11 mouse cellular contexts compared by ENCODE assay signal in the genomic region with DNA sequence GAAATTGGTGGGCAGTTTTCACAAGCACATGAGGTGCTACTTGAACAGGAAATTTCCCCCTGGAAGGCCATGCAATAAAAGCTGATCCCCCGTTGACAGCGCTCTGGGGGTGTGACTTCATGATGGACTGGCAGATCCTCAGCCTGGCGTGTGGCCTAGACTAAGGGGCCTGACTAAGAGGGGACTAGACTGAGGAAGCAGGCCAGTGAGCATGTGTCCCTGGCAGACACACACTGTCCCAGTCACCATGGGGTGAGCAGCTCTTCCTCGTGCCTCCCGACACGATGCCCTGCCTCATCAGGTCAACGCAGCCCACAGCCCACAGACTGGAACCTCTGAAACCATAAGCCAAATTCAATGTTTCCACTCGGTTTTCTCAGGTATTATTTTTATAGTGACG. TPM values are rescaled to one million over a fixed set of nuclear protein-coding genes. Genes with fewer than 3 reads are reported as not detected.
A peak's percentile ranks its signal among the peaks of the same experiment; 100 is the strongest.
DNase-seq lines count a peak whose midpoint lies in the region; ATAC-seq and TF ChIP-seq lines count a peak whose summit lies in the region.
"Had no signal": no experiment of that assay in that cellular context is flagged by ENCODE, and none has a peak within 500 bp of the region (broad histone marks: within the 10 kb centered on the region; RNA-seq: fewer than 3 reads in every experiment).

No protein-coding gene starts in this region.

- intact Hi-C loops in heart, adult 2 months (cut with DNase I), result no loop called here

- no peak for TF ChIP-seq CTCF in heart, adult 2 months (IDR thresholded peaks at IDR 0.05)
- TF ChIP-seq CTCF in lung, embryonic 14.5 days (IDR thresholded peaks at IDR 0.05; ENCODE audit: low read depth), result no peak

- no peak overlapping the region for H3K27ac ChIP-seq in heart, adult 2 months
- no peak overlapping the region for H3K27ac ChIP-seq in heart, embryonic 10.5 days
- H3K27ac ChIP-seq in lung, embryonic 14.5 days (ENCODE audit: low read depth), result peak overlapping the region; percentile 33; the same call in 1 of the 2 replicates
- H3K27ac ChIP-seq: embryonic facial prominence, embryonic 13.5 days; midbrain, embryonic 10.5 days had no signal

- no peaks in the 10 kb centered on the region for H3K9me3 ChIP-seq in heart, embryonic 10.5 days
- no peaks in the 10 kb centered on the region for H3K9me3 ChIP-seq in lung, embryonic 14.5 days (ENCODE audit: low read depth, low read length)
- H3K9me3 ChIP-seq: embryonic facial prominence, embryonic 13.5 days; midbrain, embryonic 10.5 days had no signal

- 49% methylated on average over 9 of the region's 9 CpGs for WGBS in heart, adult 2 months
- WGBS in heart, embryonic 10.5 days, result 71% methylated on average over 9 of the region's 9 CpGs
- WGBS in lung, embryonic 14.5 days, result 41% methylated on average over 9 of the region's 9 CpGs

- no peak overlapping the region for H3K9ac ChIP-seq in heart, adult 2 months (ENCODE audit: low read depth, low read length)
- H3K9ac ChIP-seq in lung, embryonic 14.5 days, result no peak overlapping the region
- H3K9ac ChIP-seq: embryonic facial prominence, embryonic 13.5 days had no signal

- no peaks in the 10 kb centered on the region for H3K27me3 ChIP-seq in heart, adult 2 months (ENCODE audit: control insufficient read depth, insufficient read depth, low read length)
- H3K27me3 ChIP-seq in heart, embryonic 10.5 days (ENCODE audit: insufficient read depth, poor library complexity, severe bottlenecking), result no peaks in the 10 kb centered on the region
- no peaks in the 10 kb centered on the region for H3K27me3 ChIP-seq in lung, embryonic 14.5 days (ENCODE audit: insufficient read depth, low read length)
- H3K27me3 ChIP-seq: embryonic facial prominence, embryonic 13.5 days had no signal

- DNase-seq in heart, adult 2 months, result peak in 1 of 2 experiments; percentile 30
- no peak for DNase-seq in heart, embryonic 10.5 days (ENCODE audit: low spot score)
- peak; percentile 81 for DNase-seq in lung, embryonic 14.5 days
- DNase-seq in lung, postnatal 36 days, result no peak
- peak; percentile 41 to 68 for DNase-seq in cerebellum, postnatal 10 days
- DNase-seq in skeletal muscle tissue, adult 2 months (ENCODE audit: low read depth, low spot score), result peak; percentile 26
- no peak for DNase-seq in right cerebral cortex, postnatal 25 days
- DNase-seq: kidney, adult 8-10 months; retina, postnatal 1 day had no signal

- peak; percentile 87 for ATAC-seq in lung, embryonic 14.5 days (ENCODE audit: insufficient read depth)

- peaks cover 18% of the 10 kb centered on the region for H3K4me1 ChIP-seq in heart, adult 2 months (ENCODE audit: control insufficient read depth, insufficient read depth, low read length)
- peaks cover 30% of the 10 kb centered on the region for H3K4me1 ChIP-seq in heart, embryonic 10.5 days
- H3K4me1 ChIP-seq in lung, embryonic 14.5 days (ENCODE audit: insufficient read depth), result peaks cover 29% of the 10 kb centered on the region

- H3K4me2 ChIP-seq in lung, embryonic 14.5 days, result no peak overlapping the region; the same call in 1 of the 2 replicates
- H3K4me2 ChIP-seq: embryonic facial prominence, embryonic 13.5 days had no signal

- TF ChIP-seq POLR2A in heart, adult 2 months (IDR thresholded peaks at IDR 0.05; ENCODE audit: insufficient read depth, low read depth, low read length), result no peak

- peaks cover 6% of the 10 kb centered on the region; the same call in 1 of the 2 replicates for H3K36me3 ChIP-seq in heart, adult 2 months (ENCODE audit: control insufficient read depth, insufficient read depth, low read length)
- H3K36me3 ChIP-seq in heart, embryonic 10.5 days, result no peaks in the 10 kb centered on the region
- H3K36me3 ChIP-seq in lung, embryonic 14.5 days (ENCODE audit: insufficient read depth), result no peaks in the 10 kb centered on the region
- H3K36me3 ChIP-seq: embryonic facial prominence, embryonic 13.5 days; midbrain, embryonic 10.5 days had no signal

- TF ChIP-seq EP300 in heart, adult 2 months (IDR thresholded peaks at IDR 0.05; ENCODE audit: insufficient read depth, low read depth, low read length), result peak; percentile 59; the same call in 1 of the 2 replicates

- H3K4me3 ChIP-seq in heart, adult 2 months, result no peak overlapping the region
- no peak overlapping the region for H3K4me3 ChIP-seq in heart, embryonic 10.5 days
- no peak overlapping the region for H3K4me3 ChIP-seq in lung, embryonic 14.5 days (ENCODE audit: low read depth, low read length)
- H3K4me3 ChIP-seq: embryonic facial prominence, embryonic 13.5 days; midbrain, embryonic 10.5 days had no signal

- peaks cover 10% of the 10 kb centered on the region for H3K79me2 ChIP-seq in heart, adult 2 months (replicated peaks; ENCODE audit: control insufficient read depth, insufficient read depth, low read length)

RNA-seq across cellular contexts. Expression of a gene that starts 18.5 kb away (rescaled TPM):
- 10 to 100 TPM; 17.6 to 17.8 TPM for total RNA-seq in heart, adult 2 months (2021)
- 8.2 and 10.0 TPM in 2 replicates for polyA plus RNA-seq in heart, adult 2 months (2012; rRNA removed)
- 15.5 and 16.4 TPM in 2 replicates for polyA plus RNA-seq in heart, embryonic 10.5 days (2016; fragmentation: Nextera tagmentation; extraction: Ambion mirVana)
- polyA plus RNA-seq in lung, embryonic 14.5 days (2014; fragmentation: Nextera tagmentation; extraction: Ambion mirVana), result 32.2 and 33.0 TPM in 2 replicates

Comparison
In these comparisons a context has a peak if more than half of its experiments do, and no peak if none do; other contexts are left out.
1. DNase-seq: peak in lung, embryonic 14.5 days (single experiment), cerebellum, postnatal 10 days (2 of 2) and skeletal muscle tissue, adult 2 months (single experiment); none in heart, embryonic 10.5 days (single experiment), lung, postnatal 36 days (single experiment) and right cerebral cortex, postnatal 25 days (single experiment).